15 mouse cellular contexts compared by ENCODE assay signal in genomic region chr11:98336245-98337107, GRCm38 (mm10). TPM values are rescaled to one million over a fixed set of nuclear protein-coding genes. Genes with fewer than 3 reads are reported as not detected.
DNase-seq lines count a peak whose midpoint lies in the region; TF ChIP-seq lines count a peak whose summit lies in the region.
"Had no signal": no experiment of that assay in that cellular context is flagged by ENCODE, and none has a peak within 500 bp of the region (broad histone marks: within the 10 kb centered on the region; RNA-seq: fewer than 3 reads in every experiment).

No protein-coding gene starts in this region.

- peaks cover 9% of the 10 kb centered on the region for H3K27me3 ChIP-seq in heart, adult 2 months (ENCODE audit: control insufficient read depth, insufficient read depth, low read length)
- peaks cover 29% of the 10 kb centered on the region for H3K27me3 ChIP-seq in spleen, adult 2 months (ENCODE audit: control insufficient read depth, insufficient read depth, low read length)
- no peaks in the 10 kb centered on the region for H3K27me3 ChIP-seq in splenic B cell, adult 2 months (ENCODE audit: control insufficient read depth, insufficient read depth, low read length, poor library complexity, severe bottlenecking)

- intact Hi-C loops in heart, adult 2 months (cut with DNase I), result no loop called here
- intact Hi-C loops in heart, postnatal 25 days (cut with DNase I), result no loop called here
- intact Hi-C loops in gastrocnemius, postnatal 36 days (cut with DNase I), result no loop called here

- no peak overlapping the region for H3K4me3 ChIP-seq in heart, adult 2 months
- H3K4me3 ChIP-seq in spleen, adult 2 months (ENCODE audit: extremely low read depth, insufficient read depth, insufficient read length), result no peak overlapping the region
- H3K4me3 ChIP-seq: heart, embryonic 10.5 days; hindbrain, embryonic 15.5 days; midbrain, embryonic 15.5 days; stomach, embryonic 15.5 days had no signal

- no peak for TF ChIP-seq EP300 in heart, adult 2 months (IDR thresholded peaks at IDR 0.05; ENCODE audit: insufficient read depth, low read depth, low read length)

- H3K27ac ChIP-seq in heart, adult 2 months, result no peak overlapping the region
- no peak overlapping the region for H3K27ac ChIP-seq in spleen, adult 2 months (ENCODE audit: insufficient read depth, low read length)
- H3K27ac ChIP-seq: heart, embryonic 10.5 days; hindbrain, embryonic 15.5 days; midbrain, embryonic 15.5 days; stomach, embryonic 15.5 days had no signal

- TF ChIP-seq CTCF in heart, adult 2 months (IDR thresholded peaks at IDR 0.05), result peak; percentile 57
- TF ChIP-seq CTCF in spleen, adult 2 months (IDR thresholded peaks at IDR 0.05; ENCODE audit: extremely low read depth, insufficient read depth, insufficient read length, insufficient replicate concordance), result peak; percentile 52; the same call in 1 of the 2 replicates

- DNase-seq in heart, adult 2 months, result no peak
- no peak for DNase-seq in heart, postnatal 25 days (ENCODE audit: low spot score)
- DNase-seq in spleen, adult 2 months (ENCODE audit: low read depth in 1 of 2, low spot score in 2 of 2), result peak in 1 of 2 experiments; percentile 51
- DNase-seq in spleen, postnatal 4 days (ENCODE audit: low spot score in 2 of 2), result no peak
- peak; percentile 69 to 76 for DNase-seq in cerebellum, postnatal 10 days
- peak; percentile 65 for DNase-seq in splenic B cell, adult 2 months (ENCODE audit: low read depth, low spot score)
- DNase-seq in gastrocnemius, postnatal 36 days, result no peak
- no peak for DNase-seq in left cerebral cortex, adult 9 months (ENCODE audit: low spot score in 2 of 2)

- 18% methylated on average over 13 of the region's 13 CpGs for WGBS in heart, adult 2 months
- WGBS in spleen, adult 2 months, result 24% methylated on average over 13 of the region's 13 CpGs

- H3K36me3 ChIP-seq in heart, adult 2 months (ENCODE audit: control insufficient read depth, insufficient read depth, low read length), result no peaks in the 10 kb centered on the region
- no peaks in the 10 kb centered on the region for H3K36me3 ChIP-seq in spleen, adult 2 months (ENCODE audit: control insufficient read depth, insufficient read depth, low read length)
- no peaks in the 10 kb centered on the region for H3K36me3 ChIP-seq in splenic B cell, adult 2 months (ENCODE audit: control insufficient read depth, insufficient read depth, low read length, poor library complexity, severe bottlenecking)
- H3K36me3 ChIP-seq: heart, embryonic 10.5 days; hindbrain, embryonic 15.5 days; midbrain, embryonic 15.5 days; stomach, embryonic 15.5 days had no signal

- H3K4me1 ChIP-seq in heart, adult 2 months (ENCODE audit: control insufficient read depth, insufficient read depth, low read length), result no peaks in the 10 kb centered on the region
- peaks cover 14% of the 10 kb centered on the region for H3K4me1 ChIP-seq in spleen, adult 2 months (ENCODE audit: control insufficient read depth, insufficient read depth, insufficient read length)

- TF ChIP-seq POLR2A in heart, adult 2 months (IDR thresholded peaks at IDR 0.05; ENCODE audit: insufficient read depth, low read depth, low read length), result no peak
- no peak for TF ChIP-seq POLR2A in spleen, adult 2 months (IDR thresholded peaks at IDR 0.05; ENCODE audit: low read depth, low read length)

- no peak overlapping the region for H3K9ac ChIP-seq in heart, adult 2 months (ENCODE audit: low read depth, low read length)
- H3K9ac ChIP-seq: hindbrain, embryonic 15.5 days; midbrain, embryonic 15.5 days; stomach, embryonic 15.5 days had no signal

- H3K79me2 ChIP-seq in heart, adult 2 months (replicated peaks; ENCODE audit: control insufficient read depth, insufficient read depth, low read length), result no peaks in the 10 kb centered on the region

RNA-seq across cellular contexts. Expression of gene Neurod2, which starts 7.0 kb away (rescaled TPM):
- not detected for total RNA-seq in heart, adult 2 months (2021)
- not detected in 2 replicates for polyA plus RNA-seq in heart, adult 2 months (2012; rRNA removed)
- not detected for total RNA-seq in heart, postnatal 25 days (2021)
- not detected in 2 replicates for polyA plus RNA-seq in spleen, adult 2 months (2012; rRNA removed)
- total RNA-seq in gastrocnemius, postnatal 36 days (2021), result not detected
- total RNA-seq: adrenal gland, adult 18-20 months had no signal
- polyA plus RNA-seq: heart, embryonic 10.5 days; large intestine, adult 2 months had no signal

RNA-seq across cellular contexts. Expression of gene Ppp1r1b, which starts 11.7 kb away (rescaled TPM):
- 1 to 10 TPM; 2.6 to 5.3 TPM for total RNA-seq in heart, adult 2 months (2021)
- 15.8 and 16.2 TPM in 2 replicates for polyA plus RNA-seq in heart, adult 2 months (2012; rRNA removed)
- 1 to 10 TPM; 5.3 to 5.8 TPM for total RNA-seq in heart, postnatal 25 days (2021)
- polyA plus RNA-seq in spleen, adult 2 months (2012; rRNA removed), result 0.27 and 0.44 TPM in 2 replicates
- total RNA-seq in gastrocnemius, postnatal 36 days (2021), result not detected

RNA-seq across cellular contexts. Expression of gene Stard3, which starts 21.7 kb away (rescaled TPM):
- total RNA-seq in heart, adult 2 months (2021), result 10 to 100 TPM; 19.0 to 24.3 TPM
- 58.3 and 62.3 TPM in 2 replicates for polyA plus RNA-seq in heart, adult 2 months (2012; rRNA removed)
- total RNA-seq in heart, postnatal 25 days (2021), result 10 to 100 TPM; 19.7 to 24.9 TPM
- 70.7 and 80.2 TPM in 2 replicates for polyA plus RNA-seq in spleen, adult 2 months (2012; rRNA removed)
- total RNA-seq in gastrocnemius, postnatal 36 days (2021), result 10 to 100 TPM; 10.3 to 14.7 TPM

RNA-seq across cellular contexts. Expression of gene Tcap, which starts 47.1 kb away (rescaled TPM):
- 1,000 to 10,000 TPM; 1,095 to 3,136 TPM for total RNA-seq in heart, adult 2 months (2021)
- 1,250 and 1,827 TPM in 2 replicates for polyA plus RNA-seq in heart, adult 2 months (2012; rRNA removed)
- total RNA-seq in heart, postnatal 25 days (2021), result 1,000 to 10,000 TPM; 1,084 to 2,520 TPM
- 0.42 and 0.43 TPM in 2 replicates for polyA plus RNA-seq in spleen, adult 2 months (2012; rRNA removed)
- 1,000 to 10,000 TPM; 3,291 to 4,304 TPM for total RNA-seq in gastrocnemius, postnatal 36 days (2021)
- polyA plus RNA-seq: forebrain, embryonic 14.5 days; hindbrain, embryonic 15.5 days; midbrain, embryonic 15.5 days had no signal

RNA-seq across cellular contexts. Expression of gene Pnmt, which starts 49.8 kb away (rescaled TPM):
- 1 to 10 TPM in 1 of 2 experiments, under 1 TPM in 1; 0.91 to 1.5 TPM for total RNA-seq in heart, adult 2 months (2021)
- 1.6 and 2.6 TPM in 2 replicates for polyA plus RNA-seq in heart, adult 2 months (2012; rRNA removed)
- total RNA-seq in heart, postnatal 25 days (2021), result 1 to 10 TPM; 1.3 to 1.7 TPM
- 0.07 TPM in 1 of 2 replicates, not detected in the other for polyA plus RNA-seq in spleen, adult 2 months (2012; rRNA removed)
- total RNA-seq in gastrocnemius, postnatal 36 days (2021), result 1 to 10 TPM in 1 of 2 experiments, under 1 TPM in 1; 0.89 to 2.1 TPM
- polyA plus RNA-seq: large intestine, adult 2 months had no signal

Comparison
In these comparisons a context has a peak if more than half of its experiments do, and no peak if none do; other contexts are left out.
1. DNase-seq: peak in cerebellum, postnatal 10 days (2 of 2) and splenic B cell, adult 2 months (single experiment); none in heart, adult 2 months (0 of 2), heart, postnatal 25 days (single experiment), spleen, postnatal 4 days (0 of 2), gastrocnemius, postnatal 36 days (0 of 2) and left cerebral cortex, adult 9 months (0 of 2).